Mouse (Mus musculus) stomach, postnatal 0 days (tissue): ENCODE results near the gene Kdm2b.

Source experiments
- CTCF ChIP-seq: IDR thresholded peaks from 2 replicates; pipeline ENCODE4 v1.5.1; 2016; ENCODE audit warnings: antibody characterized with exemption, low read depth, mild to moderate bottlenecking, moderate library complexity
- EP300 ChIP-seq: optimal IDR thresholded peaks from 2 replicates; pipeline ENCODE3; 2016; ENCODE audit warnings: antibody characterized with exemption

DNA sequence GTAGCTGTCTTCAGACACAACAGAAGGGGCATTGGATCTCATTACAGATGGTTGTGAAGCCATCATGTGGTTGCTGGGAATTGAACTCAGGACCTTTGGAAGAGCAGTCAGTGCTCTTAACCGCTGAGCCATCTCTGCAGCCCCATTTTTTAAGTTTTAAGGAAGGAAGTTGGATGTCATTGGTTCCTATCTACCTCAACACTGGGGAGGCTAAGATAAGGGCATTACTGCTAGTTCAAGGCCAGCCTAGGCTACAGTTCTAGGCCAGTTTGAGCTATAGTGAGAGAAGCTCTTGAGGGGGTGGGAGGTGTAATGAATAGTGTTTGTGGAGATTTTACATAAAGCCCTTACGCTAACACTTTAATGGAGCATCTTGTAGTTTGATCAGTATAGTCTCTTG, 126.6 kb downstream of the Kdm2b start:
- TF ChIP-seq CTCF (no peak), EP300 (no peak)
